Mouse (Mus musculus): ENCODE results near the gene Lrp1. TPM values are rescaled to one million over a fixed set of nuclear protein-coding genes. Genes with fewer than 3 reads are reported as not detected.

The Lrp1 gene
- polyA plus RNA-seq, 1 experiment from 2014 or later: 37.9 TPM

- H3K9me3 ChIP-seq: no peaks in the 10 kb centered on the region
- no peak overlapping the region for H3K4me2 ChIP-seq
- no peak for ATAC-seq (ENCODE audit: extremely low read depth, insufficient number of reproducible peaks, low FRiP score, low TSS enrichment)
- no peaks in the 10 kb centered on the region for H3K4me1 ChIP-seq
- 86% methylated on average over 7 of the region's 7 CpGs for WGBS
- peaks cover 94% of the 10 kb centered on the region for H3K36me3 ChIP-seq
- H3K27ac ChIP-seq (replicated peaks): no peak overlapping the region
- H3K27me3 ChIP-seq (replicated peaks): no peaks in the 10 kb centered on the region
- no peak overlapping the region for H3K4me3 ChIP-seq
- H3K9ac ChIP-seq: no peak overlapping the region
Measured at GRCm38 (mm10) chr10:127488856-127489255, 132.1 kb downstream of the Lrp1 start.

Other genes starting within 250 kb of the Lrp1 start
- 29.1 and 30.4 TPM in 2 replicates for gene R3hdm2, start 240.8 kb downstream of the Lrp1 start, polyA plus RNA-seq (2015; fragmentation: Nextera tagmentation; extraction: Ambion mirVana)
- 0.76 and 1.0 TPM in 2 replicates for gene Stac3, start 119.5 kb downstream of the Lrp1 start, polyA plus RNA-seq (2015; fragmentation: Nextera tagmentation; extraction: Ambion mirVana)
- 14.2 and 18.1 TPM in 2 replicates for gene Ndufa4l2, start 106.2 kb downstream of the Lrp1 start, polyA plus RNA-seq (2015; fragmentation: Nextera tagmentation; extraction: Ambion mirVana)
- 78.3 and 84.5 TPM in 2 replicates for gene Shmt2, start 98.7 kb downstream of the Lrp1 start, polyA plus RNA-seq (2015; fragmentation: Nextera tagmentation; extraction: Ambion mirVana)
- gene Nxph4, start 86.6 kb downstream of the Lrp1 start, polyA plus RNA-seq (2015; fragmentation: Nextera tagmentation; extraction: Ambion mirVana): 0.62 TPM in 2 replicates
- 24.5 and 24.6 TPM in 2 replicates for gene Stat6, start 21.8 kb upstream of the Lrp1 start, polyA plus RNA-seq (2015; fragmentation: Nextera tagmentation; extraction: Ambion mirVana)
- gene Nemp1, start 45.8 kb upstream of the Lrp1 start, polyA plus RNA-seq (2015; fragmentation: Nextera tagmentation; extraction: Ambion mirVana): 7.1 and 7.4 TPM in 2 replicates
- gene Nab2, start 47.4 kb upstream of the Lrp1 start, polyA plus RNA-seq (2015; fragmentation: Nextera tagmentation; extraction: Ambion mirVana): 9.7 and 10.4 TPM in 2 replicates
- gene Myo1a, start 84.0 kb upstream of the Lrp1 start, polyA plus RNA-seq (2015; fragmentation: Nextera tagmentation; extraction: Ambion mirVana): 0.27 and 0.28 TPM in 2 replicates
- gene Tac2, start 103.3 kb upstream of the Lrp1 start, polyA plus RNA-seq (2015; fragmentation: Nextera tagmentation; extraction: Ambion mirVana): 1.2 and 2.0 TPM in 2 replicates
- 1.6 and 2.0 TPM in 2 replicates for gene Zbtb39, start 118.4 kb upstream of the Lrp1 start, polyA plus RNA-seq (2015; fragmentation: Nextera tagmentation; extraction: Ambion mirVana)
- gene Gpr182, start 130.6 kb upstream of the Lrp1 start, polyA plus RNA-seq (2015; fragmentation: Nextera tagmentation; extraction: Ambion mirVana): 20.2 TPM in 2 replicates
- not detected in 2 replicates for gene Rdh1, start 138.6 kb upstream of the Lrp1 start, polyA plus RNA-seq (2015; fragmentation: Nextera tagmentation; extraction: Ambion mirVana)
- gene Rdh16f1, start 138.6 kb upstream of the Lrp1 start, polyA plus RNA-seq (2015; fragmentation: Nextera tagmentation; extraction: Ambion mirVana): not detected in 2 replicates
- 0.15 and 0.23 TPM in 2 replicates for gene Rdh9, start 155.2 kb upstream of the Lrp1 start, polyA plus RNA-seq (2015; fragmentation: Nextera tagmentation; extraction: Ambion mirVana)
- gene Rdh16, start 180.0 kb upstream of the Lrp1 start, polyA plus RNA-seq (2015; fragmentation: Nextera tagmentation; extraction: Ambion mirVana): not detected in 2 replicates
- not detected in 2 replicates for gene Rdh19, start 228.8 kb upstream of the Lrp1 start, polyA plus RNA-seq (2015; fragmentation: Nextera tagmentation; extraction: Ambion mirVana)
- not detected in 2 replicates for gene Rdh16f2, start 245.3 kb upstream of the Lrp1 start, polyA plus RNA-seq (2015; fragmentation: Nextera tagmentation; extraction: Ambion mirVana)